Mouse (Mus musculus) cerebellum, adult 18-20 months (tissue): ENCODE measurements at regions not wholly inside any gene's neighbourhood (a gene's known extent, or its start where the extent isn't known, plus 50 kb on each side); places are given as distances from the start of the nearest gene placed in this dataset.

ENCODE experiments used
- DNase-seq, 2 experiments: peaks; one replicate each; pipeline ENCODE4 v3.0.0; 2021

GRCm38 (mm10) chr9:120769056-120769455 is 160.0 kb upstream of the Ctnnb1 start:
- no peak for DNase-seq

- no peak for DNase-seq
Observed at GRCm38 (mm10) chr9:120769679-120770078, 159.3 kb upstream of the Ctnnb1 start.

GRCm38 (mm10) chr9:120770886-120771285 is 158.1 kb upstream of the Ctnnb1 start:
- DNase-seq, result no peak

GRCm38 (mm10) chr9:120771896-120772530 is 157.0 kb upstream of the Ctnnb1 start:
- DNase-seq, result no peak

- DNase-seq, result peak in 1 of 2 experiments; percentile 10
Observed at GRCm38 (mm10) chr9:120774251-120774650, 154.8 kb upstream of the Ctnnb1 start.

- no peak for DNase-seq
Observed at GRCm38 (mm10) chr9:120774772-120775171, 154.2 kb upstream of the Ctnnb1 start.

GRCm38 (mm10) chr9:120775721-120776120 is 153.3 kb upstream of the Ctnnb1 start:
- DNase-seq, result no peak

- DNase-seq, result no peak
Observed at GRCm38 (mm10) chr9:120776456-120777001, 152.5 kb upstream of the Ctnnb1 start.

GRCm38 (mm10) chr9:120777016-120777415 is 152.0 kb upstream of the Ctnnb1 start:
- no peak for DNase-seq

- no peak for DNase-seq
Observed at GRCm38 (mm10) chr9:120777501-120777900, 151.5 kb upstream of the Ctnnb1 start.

GRCm38 (mm10) chr9:120778423-120778822 is 150.6 kb upstream of the Ctnnb1 start:
- DNase-seq, result no peak

GRCm38 (mm10) chr9:120794210-120794609 is 134.8 kb upstream of the Ctnnb1 start:
- DNase-seq, result no peak

GRCm38 (mm10) chr9:120796111-120796880 is 132.7 kb upstream of the Ctnnb1 start:
- no peak for DNase-seq

GRCm38 (mm10) chr9:120797996-120798663 is 130.9 kb upstream of the Ctnnb1 start:
- peak; percentile 29 for DNase-seq

GRCm38 (mm10) chr9:120798901-120799300 is 130.1 kb upstream of the Ctnnb1 start:
- DNase-seq, result no peak

GRCm38 (mm10) chr9:120802646-120803045 is 126.4 kb upstream of the Ctnnb1 start:
- no peak for DNase-seq

GRCm38 (mm10) chr9:120804760-120805294 is 124.2 kb upstream of the Ctnnb1 start:
- DNase-seq, result no peak

GRCm38 (mm10) chr9:120808741-120809425 is 120.1 kb upstream of the Ctnnb1 start:
- DNase-seq, result peak; percentile 43 to 52

GRCm38 (mm10) chr9:120811522-120811921 is 117.5 kb upstream of the Ctnnb1 start:
- no peak for DNase-seq

- no peak for DNase-seq
Observed at GRCm38 (mm10) chr9:120812667-120813210, 116.3 kb upstream of the Ctnnb1 start.

- DNase-seq, result no peak
Observed at GRCm38 (mm10) chr9:120814286-120814685, 114.7 kb upstream of the Ctnnb1 start.

- no peak for DNase-seq
Observed at GRCm38 (mm10) chr9:120818726-120819317, 110.2 kb upstream of the Ctnnb1 start.
